Mouse (Mus musculus): ENCODE results near the gene Fam171a1. TPM values are rescaled to one million over a fixed set of nuclear protein-coding genes. Genes with fewer than 3 reads are reported as not detected.

Fam171a1 gene
- polyA plus RNA-seq, 1 experiment: 29.1 TPM

DNA sequence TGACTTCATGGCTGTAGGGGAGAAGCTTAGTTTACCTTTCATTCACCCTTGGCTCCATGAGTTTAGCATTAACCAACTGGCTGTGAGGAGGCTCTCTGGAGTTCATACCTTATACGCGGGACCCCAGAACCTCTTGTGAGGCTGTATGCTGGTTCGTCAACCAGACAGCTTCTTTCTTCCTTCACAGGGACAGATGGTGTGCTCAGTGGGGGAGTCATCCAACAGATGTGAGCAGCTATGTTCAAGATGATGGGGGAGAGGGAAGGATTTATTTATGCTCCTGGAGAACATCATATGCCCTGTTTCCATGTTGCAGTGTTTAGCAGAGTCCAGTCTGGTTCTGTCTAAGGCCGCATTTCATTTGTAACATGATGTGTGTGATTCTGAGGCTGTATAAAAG lies 6.6 kb upstream of the Fam171a1 start:
- DNase-seq: no peak
- no peak overlapping the region for H3K27ac ChIP-seq (ENCODE audit: insufficient read depth, low read length)
- 39% methylated on average over 4 of the region's 4 CpGs for whole genome bisulfite sequencing
- no peak for TF ChIP-seq POLR2A (IDR thresholded peaks at IDR 0.05; ENCODE audit: borderline replicate concordance, insufficient read depth, low read length)
- no peak for TF ChIP-seq CTCF (IDR thresholded peaks at IDR 0.05; ENCODE audit: borderline replicate concordance, insufficient read depth, low read depth, low read length)
- no peaks in the 10 kb centered on the region for H3K27me3 ChIP-seq (ENCODE audit: control insufficient read depth, insufficient read depth, low read length)
- no peak overlapping the region for H3K4me3 ChIP-seq (replicated peaks; ENCODE audit: insufficient read depth, low read depth, low read length)
- H3K4me1 ChIP-seq (ENCODE audit: control insufficient read depth, insufficient read depth, low read length): no peaks in the 10 kb centered on the region

DNA sequence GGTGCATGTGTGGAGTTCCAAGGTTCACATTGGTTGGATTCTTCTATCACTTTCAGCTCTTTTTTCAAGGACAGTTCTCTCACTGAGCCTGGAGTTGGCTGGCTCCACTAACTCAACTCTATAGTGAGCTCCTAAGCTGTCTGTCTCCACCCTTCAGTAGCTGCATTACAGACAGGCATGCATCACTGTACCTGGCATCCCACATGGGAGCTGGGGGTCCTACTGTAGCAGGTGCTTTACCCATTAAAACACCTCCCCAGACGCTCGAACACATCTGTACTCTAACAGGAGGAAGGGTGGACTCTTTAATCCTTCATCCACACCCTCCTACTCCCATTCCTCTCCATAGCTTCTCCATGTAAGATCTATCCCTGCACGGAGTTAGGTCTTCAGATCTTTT lies 5.6 kb upstream of the Fam171a1 start:
- no peak for DNase-seq
- no peak for TF ChIP-seq CTCF (IDR thresholded peaks at IDR 0.05; ENCODE audit: borderline replicate concordance, insufficient read depth, low read depth, low read length)
- no peak for TF ChIP-seq POLR2A (IDR thresholded peaks at IDR 0.05; ENCODE audit: borderline replicate concordance, insufficient read depth, low read length)
- Histone ChIP-seq H3K27ac (ENCODE audit: insufficient read depth, low read length) (no peak overlapping the region), H3K4me3 (replicated peaks; ENCODE audit: insufficient read depth, low read depth, low read length) (no peak overlapping the region), H3K4me1 (ENCODE audit: control insufficient read depth, insufficient read depth, low read length) (no peaks in the 10 kb centered on the region), H3K27me3 (ENCODE audit: control insufficient read depth, insufficient read depth, low read length) (no peaks in the 10 kb centered on the region)
- 92% methylated on average over 3 of the region's 3 CpGs for WGBS

DNA sequence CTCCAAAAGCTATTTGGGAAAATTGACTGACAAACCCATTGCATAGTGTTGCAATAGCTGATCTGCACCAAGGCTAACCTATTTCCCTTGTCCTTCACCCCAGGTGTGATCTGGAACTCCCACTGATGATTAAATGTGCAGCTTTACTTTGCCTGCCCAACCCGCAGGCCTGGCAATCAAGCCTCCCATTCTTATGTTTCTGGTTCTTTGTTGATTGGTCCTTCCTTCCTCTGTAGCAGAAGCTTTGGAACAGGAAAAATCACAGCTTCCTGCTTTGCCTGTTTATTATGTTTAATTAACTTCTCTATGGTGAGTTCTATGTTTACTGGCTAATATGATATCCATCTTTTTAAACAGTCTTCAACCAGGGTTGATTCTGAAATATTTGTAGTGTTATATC lies 5.2 kb upstream of the Fam171a1 start:
- H3K27ac ChIP-seq (ENCODE audit: insufficient read depth, low read length): no peak overlapping the region
- TF ChIP-seq POLR2A (IDR thresholded peaks at IDR 0.05; ENCODE audit: borderline replicate concordance, insufficient read depth, low read length) (no peak), CTCF (IDR thresholded peaks at IDR 0.05; ENCODE audit: borderline replicate concordance, insufficient read depth, low read depth, low read length) (no peak)
- no peaks in the 10 kb centered on the region for H3K27me3 ChIP-seq (ENCODE audit: control insufficient read depth, insufficient read depth, low read length)
- no peaks in the 10 kb centered on the region for H3K4me1 ChIP-seq (ENCODE audit: control insufficient read depth, insufficient read depth, low read length)
- no peak for DNase-seq
- WGBS: 95% methylated on average over 1 of the region's 1 CpGs
- H3K4me3 ChIP-seq (replicated peaks; ENCODE audit: insufficient read depth, low read depth, low read length): no peak overlapping the region

DNA sequence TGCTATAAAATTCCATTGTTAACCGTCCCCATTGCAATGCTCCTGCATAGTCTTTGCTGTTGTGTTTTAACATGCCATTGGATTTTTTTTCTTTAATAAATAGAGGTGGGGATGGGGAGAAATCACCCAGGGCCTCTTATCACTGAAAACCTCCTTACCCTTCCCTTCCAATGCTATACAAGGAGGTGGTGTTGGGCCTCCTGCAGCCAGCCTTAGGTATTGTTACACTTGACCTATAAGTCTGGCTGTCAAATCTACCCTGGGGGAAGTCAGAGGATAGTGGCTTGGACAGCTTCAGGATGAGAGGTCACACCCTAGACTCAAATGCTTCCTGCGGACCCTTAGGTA lies 3.8 kb downstream of the Fam171a1 start:
- Histone ChIP-seq H3K4me3 (replicated peaks; ENCODE audit: insufficient read depth, low read depth, low read length) (peak overlapping the region; percentile 55), H3K27ac (ENCODE audit: insufficient read depth, low read length) (0 out of 2 replicates have a peak overlapping the region, but pooled peaks have one; percentile 8), H3K4me1 (ENCODE audit: control insufficient read depth, insufficient read depth, low read length) (0 out of 2 replicates have a peak, but pooled peaks cover 3% of the 10 kb centered on the region), H3K27me3 (ENCODE audit: control insufficient read depth, insufficient read depth, low read length) (no peaks in the 10 kb centered on the region)
- WGBS: 26% methylated on average over 2 of the region's 2 CpGs
- TF ChIP-seq CTCF (IDR thresholded peaks at IDR 0.05; ENCODE audit: borderline replicate concordance, insufficient read depth, low read depth, low read length) (no peak), POLR2A (IDR thresholded peaks at IDR 0.05; ENCODE audit: borderline replicate concordance, insufficient read depth, low read length) (no peak)
- no peak for DNase-seq

DNA sequence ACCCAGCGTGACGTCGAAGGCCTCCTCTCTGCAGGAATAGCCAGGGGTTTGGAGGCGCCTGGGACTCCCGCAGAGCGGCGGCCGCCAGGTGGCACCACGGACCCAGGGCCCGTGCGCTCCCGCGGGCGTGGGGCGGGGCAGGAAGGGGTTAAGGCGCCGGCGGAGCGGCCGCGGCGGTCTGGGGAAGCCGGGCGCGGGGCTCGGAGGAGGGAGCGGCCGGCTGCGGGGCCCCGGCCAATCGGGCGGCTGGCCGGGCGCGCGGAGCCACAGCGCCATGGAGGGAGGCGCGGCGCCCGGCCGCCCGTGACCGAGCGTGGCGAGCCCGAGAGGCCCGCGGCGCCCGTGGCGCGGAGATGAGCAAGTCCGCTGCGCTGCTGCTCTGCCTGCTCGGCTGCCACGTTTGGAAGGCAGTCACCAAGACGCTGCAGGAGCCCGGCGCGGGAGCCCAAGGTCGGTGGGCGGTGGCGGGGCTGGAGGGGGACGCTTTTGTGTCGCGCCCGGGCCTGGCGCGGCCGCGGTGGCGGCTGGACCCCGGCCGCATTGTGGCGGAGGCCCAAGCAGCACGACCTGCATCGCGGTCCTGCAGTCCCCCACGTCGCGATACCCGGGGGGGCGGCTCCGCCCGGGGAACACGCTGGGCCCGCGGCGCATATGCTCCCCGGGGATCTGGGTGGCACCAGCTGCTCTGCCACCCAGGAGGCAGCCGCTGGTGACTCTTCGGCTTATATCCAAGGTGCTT lies 4.3 kb downstream of the Fam171a1 start:
- peak; percentile 49; the same call in 1 of the 2 replicates for TF ChIP-seq CTCF (IDR thresholded peaks at IDR 0.05; ENCODE audit: borderline replicate concordance, insufficient read depth, low read depth, low read length)
- TF ChIP-seq POLR2A (IDR thresholded peaks at IDR 0.05; ENCODE audit: borderline replicate concordance, insufficient read depth, low read length): 0 out of 2 replicates have a peak, but pooled peaks have one; percentile 8
- under 1% methylated on average over 93 of the region's 93 CpGs for WGBS
- DNase-seq: peak; percentile 84 to 87

DNA sequence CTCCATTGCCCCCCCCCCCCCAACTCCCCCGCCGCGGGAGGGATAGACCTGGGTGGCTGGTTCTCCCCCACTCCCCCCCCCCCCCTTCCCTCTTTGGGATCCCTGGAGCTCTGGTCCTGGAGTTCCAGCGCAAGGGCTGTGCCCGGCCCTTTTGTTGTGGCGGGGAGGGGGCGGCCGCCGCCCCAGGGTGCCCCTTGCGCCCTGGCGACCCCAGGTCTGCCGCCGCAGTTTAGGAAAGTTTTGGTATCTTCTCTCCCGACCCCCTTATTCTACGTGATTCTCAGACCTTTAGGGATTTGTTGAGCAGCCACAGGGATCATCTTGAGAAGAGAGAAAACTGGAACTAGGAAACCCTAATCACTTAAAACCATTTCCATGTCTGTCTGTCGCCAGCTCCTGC lies 4.9 kb downstream of the Fam171a1 start:
- Histone ChIP-seq H3K4me3 (replicated peaks; ENCODE audit: insufficient read depth, low read depth, low read length) (peak overlapping the region; percentile 75), H3K27ac (ENCODE audit: insufficient read depth, low read length) (no peak overlapping the region), H3K4me1 (ENCODE audit: control insufficient read depth, insufficient read depth, low read length) (0 out of 2 replicates have a peak, but pooled peaks cover 3% of the 10 kb centered on the region), H3K27me3 (ENCODE audit: control insufficient read depth, insufficient read depth, low read length) (no peaks in the 10 kb centered on the region)
- WGBS: 1% methylated on average over 13 of the region's 16 CpGs
- TF ChIP-seq POLR2A (IDR thresholded peaks at IDR 0.05; ENCODE audit: borderline replicate concordance, insufficient read depth, low read length) (no peak), CTCF (IDR thresholded peaks at IDR 0.05; ENCODE audit: borderline replicate concordance, insufficient read depth, low read depth, low read length) (no peak)
- DNase-seq: peak; percentile 25 to 26

More for the DNA sequence above, 4.3 kb downstream of the Fam171a1 start:
- Histone ChIP-seq H3K4me1 (ENCODE audit: control insufficient read depth, insufficient read depth, low read length) (0 out of 2 replicates have a peak, but pooled peaks cover 3% of the 10 kb centered on the region), H3K4me3 (replicated peaks; ENCODE audit: insufficient read depth, low read depth, low read length) (peak overlapping the region; percentile 75), H3K27me3 (ENCODE audit: control insufficient read depth, insufficient read depth, low read length) (no peaks in the 10 kb centered on the region), H3K27ac (ENCODE audit: insufficient read depth, low read length) (peak overlapping the region; percentile 20; the same call in 1 of the 2 replicates)

DNA sequence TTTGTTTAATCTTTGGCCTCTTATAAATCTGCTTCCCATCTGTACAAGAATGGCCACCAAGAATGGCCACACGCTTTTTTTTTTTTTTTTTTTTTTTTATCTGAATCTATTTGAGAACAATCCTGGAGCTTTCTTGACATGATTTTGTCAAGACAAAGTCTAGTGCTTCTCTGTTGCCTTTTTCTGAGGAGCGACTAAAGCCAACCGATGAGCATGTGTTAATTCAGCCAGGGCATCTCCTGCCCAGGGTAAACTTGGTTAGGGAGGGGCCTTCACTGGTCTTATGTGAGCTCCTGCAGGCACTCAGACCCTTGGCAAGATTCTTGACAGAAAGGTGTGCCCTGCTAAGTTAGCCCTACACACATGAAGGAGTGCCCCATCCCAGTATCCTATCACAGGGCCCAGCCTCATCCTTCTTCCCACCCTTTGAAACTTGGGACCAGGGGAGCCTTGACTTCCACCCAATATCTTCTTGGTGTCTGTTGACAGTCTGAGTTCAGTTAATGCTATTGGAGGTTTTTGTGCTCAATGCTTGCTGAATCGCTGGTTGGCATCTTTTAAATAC lies 5.4 kb downstream of the Fam171a1 start:
- TF ChIP-seq CTCF (IDR thresholded peaks at IDR 0.05; ENCODE audit: borderline replicate concordance, insufficient read depth, low read depth, low read length) (no peak), POLR2A (IDR thresholded peaks at IDR 0.05; ENCODE audit: borderline replicate concordance, insufficient read depth, low read length) (no peak)
- H3K27ac ChIP-seq (ENCODE audit: insufficient read depth, low read length): no peak overlapping the region
- H3K4me1 ChIP-seq (ENCODE audit: control insufficient read depth, insufficient read depth, low read length): 0 out of 2 replicates have a peak, but pooled peaks cover 3% of the 10 kb centered on the region
- WGBS: 28% methylated on average over 4 of the region's 4 CpGs
- H3K27me3 ChIP-seq (ENCODE audit: control insufficient read depth, insufficient read depth, low read length): no peaks in the 10 kb centered on the region
- H3K4me3 ChIP-seq (replicated peaks; ENCODE audit: insufficient read depth, low read depth, low read length): no peak overlapping the region
- peak; percentile 15 to 31 for DNase-seq

DNA sequence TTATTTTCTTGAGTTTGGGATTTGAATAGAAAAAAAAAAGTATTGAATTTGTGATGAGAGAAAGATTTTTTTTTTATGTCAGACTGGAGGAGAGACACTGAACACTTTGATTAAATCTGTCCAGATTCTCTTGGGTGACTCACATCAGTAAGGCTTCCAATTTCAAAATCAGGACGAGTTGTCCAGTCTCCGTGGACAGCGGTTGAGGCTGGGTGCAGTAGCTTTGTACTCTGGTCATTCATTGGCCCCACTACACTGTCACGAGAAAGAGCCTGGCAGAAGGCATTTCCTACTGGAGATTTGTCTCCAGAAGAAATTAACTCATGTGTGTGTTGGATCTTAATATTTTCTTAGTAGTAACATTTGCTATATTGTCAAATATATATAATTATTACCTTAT lies 8.5 kb downstream of the Fam171a1 start:
- 73% methylated on average over 4 of the region's 4 CpGs for WGBS
- Histone ChIP-seq H3K4me3 (replicated peaks; ENCODE audit: insufficient read depth, low read depth, low read length) (no peak overlapping the region), H3K27me3 (ENCODE audit: control insufficient read depth, insufficient read depth, low read length) (no peaks in the 10 kb centered on the region), H3K4me1 (ENCODE audit: control insufficient read depth, insufficient read depth, low read length) (0 out of 2 replicates have a peak, but pooled peaks cover 3% of the 10 kb centered on the region), H3K27ac (ENCODE audit: insufficient read depth, low read length) (no peak overlapping the region)
- no peak for DNase-seq
- TF ChIP-seq CTCF (IDR thresholded peaks at IDR 0.05; ENCODE audit: borderline replicate concordance, insufficient read depth, low read depth, low read length): no peak
- TF ChIP-seq POLR2A (IDR thresholded peaks at IDR 0.05; ENCODE audit: borderline replicate concordance, insufficient read depth, low read length): no peak

Measured in cerebellum, adult 2 months (tissue).